Mouse (Mus musculus) lung, adult 2 months (tissue): ENCODE measurements around the gene Map3k7. TPM values are rescaled to one million over a fixed set of nuclear protein-coding genes. Genes with fewer than 3 reads are reported as not detected.

Experiments
- DNase-seq: peaks from one replicate; pipeline ENCODE4 v3.0.0; 2022
- H3K4me1 ChIP-seq: fragments of 200-500 bp; 2 replicates; pipeline ENCODE4 v1.6.1; 2011; ENCODE audit warnings: low read length; ENCODE audit not compliant: control insufficient read depth, insufficient read depth
- H3K4me3 ChIP-seq: fragments of 200-500 bp; replicated peaks from 2 replicates; pipeline ENCODE3; 2011; ENCODE audit warnings: low read depth, mild to moderate bottlenecking, control low read depth, low read length; ENCODE audit errors: extremely low read depth
- CTCF ChIP-seq: fragments of 200-500 bp; IDR thresholded peaks from 2 replicates; pipeline ENCODE4 v1.5.1; 2011; ENCODE audit warnings: mild to moderate bottlenecking, low read length, control low read depth; ENCODE audit not compliant: insufficient read depth
- POLR2A ChIP-seq: fragments of 200-500 bp; IDR thresholded peaks from 2 replicates; pipeline ENCODE4 v1.6.1; 2011; ENCODE audit warnings: low read depth, mild to moderate bottlenecking, control low read depth, low read length, borderline replicate concordance; ENCODE audit errors: extremely low read depth
- WGBS: fragments of 180-500 bp; shearing (Covaris S2); methylation state at CpG from one replicate; pipeline ENCODE4 v1.1.7; 2018; 5-methylcytosine and 5-hydroxymethylcytosine counted together
- polyA plus RNA-seq: library from polyadenylated mRNA; depleted of rRNA; stranded (reverse); fragments of >200 nt; gene quantifications from 2 replicates; pipeline ENCODE4 v1.2.3, GENCODE M21; 2012

Gene Map3k7
- polyA plus RNA-seq, 1 experiment, result 44.3 TPM

GRCm38 (mm10) chr4:32055151-32056052 is 91.5 kb downstream of the Map3k7 start:
- peak; percentile 81 for DNase-seq
- H3K4me3 ChIP-seq, result peak overlapping the region; percentile 75
- WGBS, result 12% methylated on average over 21 of the region's 21 CpGs
- H3K4me1 ChIP-seq, result 0 out of 2 replicates have a peak, but pooled peaks cover 3% of the 10 kb centered on the region
- TF ChIP-seq CTCF (peak; percentile 82), POLR2A (no peak)

GRCm38 (mm10) chr4:32056441-32056840 is 92.5 kb downstream of the Map3k7 start:
- DNase-seq, result no peak
- 0 out of 2 replicates have a peak, but pooled peaks cover 3% of the 10 kb centered on the region for H3K4me1 ChIP-seq
- H3K4me3 ChIP-seq, result no peak overlapping the region
- WGBS, result 69% methylated on average over 7 of the region's 7 CpGs
- TF ChIP-seq POLR2A (no peak), CTCF (no peak)

GRCm38 (mm10) chr4:32057102-32057501 is 93.2 kb downstream of the Map3k7 start:
- peak; percentile 7 for DNase-seq
- 40% methylated on average over 5 of the region's 5 CpGs for WGBS
- Histone ChIP-seq H3K4me1 (0 out of 2 replicates have a peak, but pooled peaks cover 3% of the 10 kb centered on the region), H3K4me3 (no peak overlapping the region)
- peak; percentile 25; the same call in 1 of the 2 replicates for TF ChIP-seq CTCF
- no peak for TF ChIP-seq POLR2A

GRCm38 (mm10) chr4:32060686-32061085 is 96.8 kb downstream of the Map3k7 start:
- WGBS, result 93% methylated on average over 4 of the region's 4 CpGs
- TF ChIP-seq CTCF, result no peak
- DNase-seq, result no peak

GRCm38 (mm10) chr4:32062381-32063059 is 98.6 kb downstream of the Map3k7 start:
- DNase-seq, result no peak
- WGBS, result 52% methylated on average over 4 of the region's 4 CpGs
- H3K4me1 ChIP-seq, result no peaks in the 10 kb centered on the region

More at GRCm38 (mm10) chr4:32060686-32061085, 96.8 kb downstream of the Map3k7 start:
- H3K4me3 ChIP-seq, result no peak overlapping the region
- no peaks in the 10 kb centered on the region for H3K4me1 ChIP-seq

GRCm38 (mm10) chr4:32063291-32063690 is 99.4 kb downstream of the Map3k7 start:
- WGBS, result 78% methylated on average over 3 of the region's 3 CpGs
- TF ChIP-seq CTCF (no peak), POLR2A (no peak)
- DNase-seq, result no peak
- Histone ChIP-seq H3K4me1 (no peaks in the 10 kb centered on the region), H3K4me3 (no peak overlapping the region)

More at GRCm38 (mm10) chr4:32062381-32063059, 98.6 kb downstream of the Map3k7 start:
- TF ChIP-seq POLR2A (no peak), CTCF (no peak)
- no peak overlapping the region for H3K4me3 ChIP-seq
